Mouse (Mus musculus): ENCODE results near the gene Krtap9-5. TPM values are rescaled to one million over a fixed set of nuclear protein-coding genes. Genes with fewer than 3 reads are reported as not detected.

Krtap9-5 gene
- polyA plus RNA-seq, 3 experiments from 2014 or later, result not detected

Other genes with a start within 250 kb of the Krtap9-5 start
- gene Gm14180, start 214.2 kb upstream of the Krtap9-5 start, polyA plus RNA-seq (2017; shearing (Covaris generic)), result not detected
- gene Gm11595, start 175.6 kb upstream of the Krtap9-5 start, polyA plus RNA-seq (2017; shearing (Covaris generic)), result not detected
- not detected for gene Krtap4-8, start 167.8 kb upstream of the Krtap9-5 start, polyA plus RNA-seq (2017; shearing (Covaris generic))
- not detected for gene Krtap4-9, start 163.3 kb upstream of the Krtap9-5 start, polyA plus RNA-seq (2017; shearing (Covaris generic))
- gene Gm11596, start 155.0 kb upstream of the Krtap9-5 start, polyA plus RNA-seq (2017; shearing (Covaris generic)), result not detected
- not detected for gene Gm11569, start 149.5 kb upstream of the Krtap9-5 start, polyA plus RNA-seq (2017; shearing (Covaris generic))
- gene Gm11554, start 144.0 kb upstream of the Krtap9-5 start, polyA plus RNA-seq (2017; shearing (Covaris generic)), result not detected
- gene Krtap4-13, start 138.6 kb upstream of the Krtap9-5 start, polyA plus RNA-seq (2017; shearing (Covaris generic)), result not detected
- gene Gm11564, start 132.8 kb upstream of the Krtap9-5 start, polyA plus RNA-seq (2017; shearing (Covaris generic)), result not detected
- gene 2300003K06Rik, start 110.4 kb upstream of the Krtap9-5 start, polyA plus RNA-seq (2017; shearing (Covaris generic)), result not detected
- gene Krtap4-16, start 96.9 kb upstream of the Krtap9-5 start, polyA plus RNA-seq (2017; shearing (Covaris generic)), result not detected
- not detected for gene Gm11568, start 90.6 kb upstream of the Krtap9-5 start, polyA plus RNA-seq (2017; shearing (Covaris generic))
- not detected for gene Gm11559, start 84.0 kb upstream of the Krtap9-5 start, polyA plus RNA-seq (2017; shearing (Covaris generic))
- not detected for gene Krtap9-1, start 75.1 kb upstream of the Krtap9-5 start, polyA plus RNA-seq (2017; shearing (Covaris generic))
- not detected for gene Gm11567, start 69.3 kb upstream of the Krtap9-5 start, polyA plus RNA-seq (2017; shearing (Covaris generic))
- not detected for gene Krtap31-1, start 40.6 kb upstream of the Krtap9-5 start, polyA plus RNA-seq (2017; shearing (Covaris generic))
- not detected for gene Gm11565, start 33.7 kb upstream of the Krtap9-5 start, polyA plus RNA-seq (2017; shearing (Covaris generic))
- not detected for gene Krtap31-2, start 12.2 kb upstream of the Krtap9-5 start, polyA plus RNA-seq (2017; shearing (Covaris generic))
- gene Krtap29-1, start 30.6 kb downstream of the Krtap9-5 start, polyA plus RNA-seq (2017; shearing (Covaris generic)), result not detected
- gene Krtap16-1, start 38.1 kb downstream of the Krtap9-5 start, polyA plus RNA-seq (2017; shearing (Covaris generic)), result not detected
- gene Krtap17-1, start 45.5 kb downstream of the Krtap9-5 start, polyA plus RNA-seq (2017; shearing (Covaris generic)), result not detected
- not detected for gene Krt33a, start 67.7 kb downstream of the Krtap9-5 start, polyA plus RNA-seq (2017; shearing (Covaris generic))
- gene Krt33b, start 81.4 kb downstream of the Krtap9-5 start, polyA plus RNA-seq (2017; shearing (Covaris generic)), result not detected
- not detected for gene Krt34, start 93.1 kb downstream of the Krtap9-5 start, polyA plus RNA-seq (2017; shearing (Covaris generic))
- gene Krt31, start 102.1 kb downstream of the Krtap9-5 start, polyA plus RNA-seq (2017; shearing (Covaris generic)), result not detected
- gene Krt32, start 139.8 kb downstream of the Krtap9-5 start, polyA plus RNA-seq (2017; shearing (Covaris generic)), result not detected
- gene Krt35, start 147.8 kb downstream of the Krtap9-5 start, polyA plus RNA-seq (2017; shearing (Covaris generic)), result not detected
- gene Krt36, start 157.2 kb downstream of the Krtap9-5 start, polyA plus RNA-seq (2017; shearing (Covaris generic)), result not detected
- gene Krt13, start 173.1 kb downstream of the Krtap9-5 start, polyA plus RNA-seq (2017; shearing (Covaris generic)), result not detected
- not detected for gene Krt15, start 187.5 kb downstream of the Krtap9-5 start, polyA plus RNA-seq (2017; shearing (Covaris generic))
- gene Krt19, start 200.2 kb downstream of the Krtap9-5 start, polyA plus RNA-seq (2017; shearing (Covaris generic)), result not detected
- gene Krt9, start 244.8 kb downstream of the Krtap9-5 start, polyA plus RNA-seq (2017; shearing (Covaris generic)), result not detected

All from inflammation-experienced regulatory T-cells, adult 6 months (primary cell).